Mouse (Mus musculus) liver, embryonic 16.5 days (tissue): Measurements from ENCODE around the gene Wdr26. TPM values are rescaled to one million over a fixed set of nuclear protein-coding genes. Genes with fewer than 3 reads are reported as not detected.

Source experiments
- ATAC-seq: fragments of 200-750 bp; cut with Nextera tagmentation; 2 replicates; pipeline ENCODE4 v1.8.0; 2017; ENCODE audit warnings: low read depth, mild to moderate bottlenecking, moderate number of reproducible peaks, moderate library complexity
- H3K27ac ChIP-seq: fragments of 300-500 bp; sonication (generic); 2 replicates; pipeline ENCODE4 v1.5.1; 2014; ENCODE audit warnings: mild to moderate bottlenecking, low read length
- H3K27me3 ChIP-seq: fragments of 300-500 bp; sonication (generic); 2 replicates; pipeline ENCODE4 v1.6.1; 2014; ENCODE audit warnings: low read depth, low read length, mixed read lengths; ENCODE audit not compliant: control insufficient read depth, insufficient read depth
- H3K36me3 ChIP-seq: fragments of 300-500 bp; sonication (generic); 2 replicates; pipeline ENCODE4 v1.6.1; 2014; ENCODE audit warnings: mild to moderate bottlenecking; ENCODE audit not compliant: control insufficient read depth, insufficient read depth
- H3K4me1 ChIP-seq: fragments of 300-500 bp; sonication (generic); 2 replicates; pipeline ENCODE4 v1.6.1; 2014; ENCODE audit warnings: low read depth, low read length, mixed read lengths; ENCODE audit not compliant: control insufficient read depth
- H3K4me2 ChIP-seq: fragments of 300-500 bp; sonication (generic); 2 replicates; pipeline ENCODE4 v1.6.1; 2014; ENCODE audit warnings: low read depth, low read length, mixed read lengths
- H3K4me3 ChIP-seq: fragments of 300-500 bp; sonication (generic); 2 replicates; pipeline ENCODE4 v1.5.1; 2014; ENCODE audit warnings: low read depth, mild to moderate bottlenecking, low read length
- H3K9ac ChIP-seq: fragments of 300-500 bp; sonication (generic); 2 replicates; pipeline ENCODE4 v1.6.1; 2014; ENCODE audit warnings: low read depth, low read length
- H3K9me3 ChIP-seq: fragments of 300-500 bp; sonication (generic); replicated peaks from 2 replicates; pipeline ENCODE4 v1.6.1; 2016; ENCODE audit warnings: low read length; ENCODE audit not compliant: control insufficient read depth
- WGBS: fragments of 180-500 bp; shearing (Covaris S2); extraction: QIAGEN DNeasy Blood & Tissue Kit; methylation state at CpG from one replicate; pipeline ENCODE4 v1.1.7; 2014; ENCODE audit not compliant: insufficient replicate concordance; 5-methylcytosine and 5-hydroxymethylcytosine counted together
- polyA plus RNA-seq: library from polyadenylated mRNA; unstranded; fragments of >200 nt; fragmentation: Nextera tagmentation; extraction: Ambion mirVana; gene quantifications from 2 replicates; pipeline ENCODE4 v1.2.1, GENCODE M21; 2015

The Wdr26 gene
- polyA plus RNA-seq: 42.9 and 46.1 TPM in 2 replicates

DNA sequence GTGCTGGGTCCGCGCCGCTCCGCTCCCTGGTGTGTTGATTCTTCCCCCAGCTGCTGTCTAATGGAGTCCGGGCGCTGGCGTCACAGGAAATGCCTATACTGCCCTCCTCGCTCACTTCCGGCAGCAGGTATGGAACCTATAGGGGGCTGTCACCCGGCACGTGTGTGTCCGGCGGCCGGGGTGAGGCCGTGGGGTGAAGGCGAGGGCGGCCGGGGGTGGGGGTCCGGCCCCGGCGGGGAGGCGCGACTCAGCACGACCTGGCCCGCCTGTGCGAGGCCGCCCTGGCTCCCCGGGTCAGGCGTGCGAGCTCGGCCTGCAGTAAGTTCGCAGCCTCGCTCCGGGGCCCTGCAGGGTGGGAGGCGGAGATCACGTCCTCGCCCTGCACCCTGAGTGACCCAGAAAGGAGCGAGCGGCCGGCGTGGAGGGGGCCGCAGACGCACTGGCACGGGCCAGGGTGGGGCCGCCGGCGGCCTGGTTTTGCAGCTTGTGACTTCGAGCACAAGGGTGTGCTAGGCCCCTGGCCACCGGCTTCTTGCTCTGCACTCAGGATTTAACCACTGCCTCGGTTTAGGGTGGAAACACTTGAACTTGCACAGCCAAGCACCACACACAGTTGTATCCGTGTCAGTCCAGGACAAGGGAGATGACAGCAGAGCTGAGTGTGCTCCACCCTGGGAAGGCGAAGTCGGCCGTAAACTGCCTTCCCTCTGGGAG lies at the start of gene Wdr26:
Gene Wdr26, minus strand, starts transcription at position 82 of the 714 bp plus-strand sequence.
- peak within 1 kb of the TSS; percentile 99 for H3K27ac ChIP-seq
- H3K36me3 ChIP-seq: peaks cover 12% of the 10 kb centered on the region
- peaks cover 39% of the 10 kb centered on the region for H3K4me1 ChIP-seq
- peak within 1 kb of the TSS; percentile 100 for H3K9ac ChIP-seq
- H3K4me3 ChIP-seq: peak within 1 kb of the TSS; percentile 98
- H3K4me2 ChIP-seq: peak within 1 kb of the TSS; percentile 92
- H3K9me3 ChIP-seq: no peaks in the 10 kb centered on the region
- peak; percentile 74 for ATAC-seq
- WGBS: under 1% methylated on average over 54 of the region's 54 CpGs
- no peaks in the 10 kb centered on the region for H3K27me3 ChIP-seq

DNA sequence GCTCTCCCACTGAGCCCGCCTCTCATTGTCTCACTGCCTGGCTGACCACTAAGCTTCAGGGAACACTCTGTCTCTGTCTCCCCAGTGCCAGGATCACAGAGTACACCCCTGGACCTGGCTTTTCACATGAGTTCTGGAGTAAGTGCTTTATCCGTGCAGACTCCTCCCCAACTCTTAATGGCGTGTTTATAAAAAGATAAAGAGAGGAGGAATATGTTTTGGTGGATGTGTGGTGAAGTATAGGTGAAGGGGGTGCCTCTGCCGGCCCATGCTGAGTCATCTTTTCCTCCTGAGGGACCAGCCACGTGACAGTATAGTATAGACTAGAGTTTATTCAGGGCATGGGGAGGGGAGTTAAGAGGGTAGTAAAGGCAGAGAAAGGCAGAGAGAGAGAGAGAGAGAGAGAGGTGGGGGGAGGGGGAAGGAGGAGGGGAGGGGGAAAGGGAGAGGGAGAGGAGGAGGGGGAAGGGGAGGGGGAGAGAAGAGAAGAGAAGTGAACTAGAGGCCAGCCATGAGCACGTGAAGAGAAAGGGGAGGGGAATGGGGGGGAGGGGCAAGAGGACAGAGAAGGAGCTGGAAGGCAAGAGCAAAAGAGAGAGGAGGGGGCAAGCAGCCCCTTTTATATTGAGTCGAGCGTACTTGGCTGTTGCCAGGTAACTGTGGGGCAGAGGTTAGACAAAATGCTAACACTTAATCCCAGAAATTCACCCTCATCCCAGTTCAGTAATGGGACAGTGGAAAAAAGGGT lies 49.3 kb upstream of the Wdr26 start:
- Histone ChIP-seq H3K4me1 (peaks cover 61% of the 10 kb centered on the region), H3K27me3 (no peaks in the 10 kb centered on the region), H3K9ac (peak overlapping the region; percentile 56), H3K36me3 (no peaks in the 10 kb centered on the region), H3K27ac (peak overlapping the region; percentile 99), H3K4me2 (peak overlapping the region; percentile 44), H3K9me3 (no peaks in the 10 kb centered on the region), H3K4me3 (no peak overlapping the region)
- 28% methylated on average over 8 of the region's 8 CpGs for WGBS
- ATAC-seq: peak; percentile 25

DNA sequence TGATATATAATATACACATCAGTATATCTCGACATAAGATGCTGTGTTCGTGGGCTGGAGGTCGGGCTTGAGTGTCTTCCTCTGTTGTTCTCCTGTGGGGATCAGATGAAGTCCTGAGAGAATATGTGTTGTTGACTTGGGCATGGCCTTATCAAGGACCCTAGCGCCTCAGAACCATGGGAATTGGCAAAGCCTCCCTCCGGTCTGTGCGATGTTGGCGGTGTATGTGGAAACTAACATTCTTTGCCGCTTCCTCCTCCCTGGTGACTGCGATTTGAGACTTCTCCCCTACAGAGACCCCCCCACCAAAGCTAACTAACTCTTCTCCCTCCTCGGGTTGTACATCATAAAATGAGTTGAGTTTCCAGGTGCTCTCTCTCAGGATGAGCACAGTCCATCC lies 48.6 kb upstream of the Wdr26 start:
- peaks cover 67% of the 10 kb centered on the region for H3K4me1 ChIP-seq
- no peaks in the 10 kb centered on the region for H3K27me3 ChIP-seq
- H3K36me3 ChIP-seq: no peaks in the 10 kb centered on the region
- H3K27ac ChIP-seq: peak overlapping the region; percentile 99
- ATAC-seq: no peak
- no peak overlapping the region for H3K4me3 ChIP-seq
- WGBS: 85% methylated on average over 10 of the region's 10 CpGs
- H3K4me2 ChIP-seq: peak overlapping the region; percentile 44
- no peaks in the 10 kb centered on the region for H3K9me3 ChIP-seq
- peak overlapping the region; percentile 56 for H3K9ac ChIP-seq

DNA sequence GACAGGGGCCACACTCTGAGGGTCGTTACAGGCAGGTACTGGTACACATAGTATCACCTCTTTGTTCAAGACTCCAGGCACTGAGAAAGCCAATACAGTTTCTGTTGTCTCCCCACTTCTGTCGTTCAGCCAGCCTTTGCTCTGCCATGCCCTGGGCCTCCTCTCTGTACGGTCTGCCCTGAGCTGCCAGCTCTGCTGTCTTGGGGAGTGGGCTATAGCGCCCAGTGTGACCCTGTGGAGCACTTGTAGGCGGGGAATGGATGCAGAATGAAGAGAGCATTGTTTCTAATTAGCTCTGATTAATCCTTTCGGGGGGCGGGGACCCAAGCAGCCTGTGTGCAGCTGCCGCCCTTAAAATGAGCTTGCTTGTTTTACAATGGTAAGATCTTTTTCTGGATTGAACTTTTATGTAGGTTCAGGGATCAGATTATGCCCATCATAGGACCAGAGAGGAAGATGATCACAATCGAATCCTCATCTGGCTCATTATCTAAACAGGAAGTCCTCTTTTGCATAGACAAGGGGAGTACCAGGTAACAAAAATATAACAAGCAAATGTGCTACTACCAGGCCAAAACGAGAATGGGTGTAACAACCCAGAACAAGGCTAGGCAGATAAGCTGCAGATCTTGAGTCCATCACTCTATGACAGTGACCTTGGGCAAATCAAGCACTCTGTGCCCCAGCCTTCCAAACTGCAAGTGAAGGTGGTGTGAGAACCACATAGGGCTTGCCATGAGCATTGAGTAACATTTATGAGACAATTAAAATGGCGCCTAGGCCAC lies 48.0 kb upstream of the Wdr26 start:
- no peak for ATAC-seq
- Histone ChIP-seq H3K9me3 (no peaks in the 10 kb centered on the region), H3K9ac (peak overlapping the region; percentile 56), H3K4me2 (peak overlapping the region; percentile 44; the same call in 1 of the 2 replicates), H3K4me3 (no peak overlapping the region), H3K4me1 (peaks cover 73% of the 10 kb centered on the region), H3K27ac (peak overlapping the region; percentile 99), H3K27me3 (no peaks in the 10 kb centered on the region), H3K36me3 (no peaks in the 10 kb centered on the region)
- 58% methylated on average over 11 of the region's 11 CpGs for WGBS

DNA sequence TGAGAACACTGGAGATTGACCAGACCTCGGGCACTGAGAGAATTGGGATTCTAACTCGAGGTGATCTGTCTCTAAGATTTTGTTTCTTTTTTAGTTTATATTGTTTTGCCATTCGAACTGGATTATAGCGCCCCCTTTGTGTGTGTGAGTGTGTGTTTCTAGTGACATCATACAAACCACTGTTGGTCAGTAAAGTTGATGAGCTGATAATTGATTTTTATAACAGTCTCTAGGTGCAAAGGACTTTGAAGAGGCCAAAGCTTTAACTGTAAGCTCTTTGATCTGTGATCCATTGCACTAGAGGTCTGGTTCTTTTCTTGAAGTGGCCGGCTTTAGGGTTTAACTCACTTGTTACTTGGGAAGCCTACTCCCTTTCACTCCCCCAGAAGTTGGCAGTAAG lies 47.3 kb upstream of the Wdr26 start:
- no peak overlapping the region for H3K4me3 ChIP-seq
- peak overlapping the region; percentile 56; the same call in 1 of the 2 replicates for H3K9ac ChIP-seq
- H3K27me3 ChIP-seq: no peaks in the 10 kb centered on the region
- ATAC-seq: no peak
- 61% methylated on average over 5 of the region's 5 CpGs for WGBS
- H3K4me1 ChIP-seq: peaks cover 81% of the 10 kb centered on the region
- H3K27ac ChIP-seq: peak overlapping the region; percentile 99
- no peak overlapping the region for H3K4me2 ChIP-seq
- no peaks in the 10 kb centered on the region for H3K9me3 ChIP-seq
- H3K36me3 ChIP-seq: no peaks in the 10 kb centered on the region

DNA sequence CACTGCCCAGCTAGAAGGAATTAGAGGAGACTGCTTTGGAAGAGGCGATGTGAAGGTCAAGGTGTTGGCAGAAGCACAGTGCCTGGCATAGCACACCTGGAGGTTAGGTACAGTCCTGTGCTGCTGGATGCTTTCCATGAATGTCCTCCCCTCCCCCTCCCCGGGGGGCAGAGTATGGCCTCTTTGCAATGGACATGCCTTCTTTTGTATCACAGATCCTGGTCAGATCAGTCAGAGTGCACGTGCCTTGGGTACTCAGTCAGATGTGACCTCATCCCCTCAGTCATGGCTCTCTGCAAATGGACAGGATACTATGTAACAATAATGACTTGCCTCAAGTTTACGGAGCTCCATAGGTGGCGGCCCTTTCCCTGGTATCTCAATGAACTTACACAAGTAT lies 46.8 kb upstream of the Wdr26 start:
- Histone ChIP-seq H3K27ac (peak overlapping the region; percentile 99), H3K4me2 (no peak overlapping the region), H3K4me3 (no peak overlapping the region), H3K27me3 (no peaks in the 10 kb centered on the region), H3K36me3 (no peaks in the 10 kb centered on the region), H3K4me1 (peaks cover 85% of the 10 kb centered on the region), H3K9ac (peak overlapping the region; percentile 88), H3K9me3 (no peaks in the 10 kb centered on the region)
- no peak for ATAC-seq
- 73% methylated on average over 5 of the region's 5 CpGs for WGBS

DNA sequence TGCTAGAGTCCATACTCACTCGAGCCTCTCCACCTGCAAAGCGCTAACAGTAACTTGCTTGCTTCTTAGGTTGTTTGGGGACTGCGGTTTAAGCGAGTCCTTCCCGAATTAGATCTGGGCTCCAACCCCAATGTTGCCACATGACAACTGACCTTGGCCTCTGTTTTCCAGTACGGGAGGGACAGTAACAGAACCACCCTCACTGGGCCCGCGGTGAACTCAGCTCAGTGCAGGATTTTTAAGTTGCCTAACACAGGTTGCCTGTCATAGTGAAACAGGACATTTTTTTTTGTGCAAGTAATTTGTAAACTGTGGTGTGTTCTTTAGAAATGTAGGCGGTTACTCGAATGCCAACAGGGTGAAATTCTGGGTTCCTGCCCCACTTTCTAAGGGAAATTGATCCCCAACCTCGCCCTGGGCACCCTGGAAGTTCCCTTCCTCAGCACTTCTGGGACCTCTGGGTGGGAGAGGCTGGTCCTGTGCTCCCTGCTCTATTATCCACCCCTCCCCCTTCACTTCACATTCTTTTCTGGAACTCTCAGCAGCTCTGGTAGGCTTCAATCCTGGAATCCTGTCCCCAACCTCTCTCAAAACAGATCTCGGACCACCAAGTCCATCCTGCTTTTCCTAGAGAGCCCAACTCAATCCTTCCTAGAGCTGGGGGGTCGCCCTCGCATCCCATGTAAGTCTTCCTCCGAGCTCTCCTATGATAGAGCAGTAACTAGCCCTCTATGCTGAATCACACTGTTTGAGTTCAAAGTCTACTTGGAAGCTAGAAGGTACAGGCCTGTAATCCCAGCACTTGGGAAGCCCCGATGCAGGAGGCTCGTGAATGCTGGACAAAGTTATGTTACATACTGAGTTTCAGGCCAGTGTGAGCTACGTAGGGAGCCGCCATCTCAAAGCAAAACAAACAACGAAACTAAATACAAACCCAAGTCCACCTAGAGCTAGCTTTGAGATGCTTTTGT lies 46.1 kb upstream of the Wdr26 start:
- peak overlapping the region; percentile 88 for H3K9ac ChIP-seq
- peak overlapping the region; percentile 99 for H3K27ac ChIP-seq
- H3K4me2 ChIP-seq: peak overlapping the region; percentile 92
- no peaks in the 10 kb centered on the region for H3K27me3 ChIP-seq
- no peaks in the 10 kb centered on the region for H3K36me3 ChIP-seq
- peak; percentile 1; the same call in 1 of the 2 replicates for ATAC-seq
- no peaks in the 10 kb centered on the region for H3K9me3 ChIP-seq
- peak overlapping the region; percentile 63 for H3K4me3 ChIP-seq
- WGBS: 45% methylated on average over 20 of the region's 20 CpGs
- peaks cover 86% of the 10 kb centered on the region for H3K4me1 ChIP-seq
